Mouse (Mus musculus) megakaryocyte, embryonic 14.5 days (primary cell): Measurements from ENCODE around the gene Olfr297. TPM values are rescaled to one million over a fixed set of nuclear protein-coding genes. Genes with fewer than 3 reads are reported as not detected.

ENCODE experiments used
- H3K27me3 ChIP-seq: replicated peaks from 2 replicates; pipeline ENCODE3; 2012; ENCODE audit warnings: inconsistent platforms
- H3K36me3 ChIP-seq: replicated peaks from 2 replicates; pipeline ENCODE3; 2012; ENCODE audit warnings: low read length, inconsistent platforms, mixed read lengths
- H3K4me1 ChIP-seq: 2 replicates; pipeline ENCODE4 v1.6.1; 2012; ENCODE audit warnings: inconsistent platforms
- H3K4me3 ChIP-seq: replicated peaks from 2 replicates; pipeline ENCODE3; 2012; ENCODE audit warnings: moderate library complexity, mild to moderate bottlenecking, inconsistent platforms
- H3K9me3 ChIP-seq: 2 replicates; pipeline ENCODE4 v1.6.1; 2012; ENCODE audit warnings: inconsistent platforms
- FLI1 ChIP-seq: IDR thresholded peaks from 2 replicates; pipeline ENCODE4 v1.6.1; 2012; ENCODE audit warnings: low read length, inconsistent platforms, mixed read lengths
- GATA1 ChIP-seq: IDR thresholded peaks from 3 replicates; pipeline ENCODE4 v1.6.1; 2012; ENCODE audit warnings: mixed read lengths, low read length, inconsistent platforms, borderline replicate concordance
- polyA plus RNA-seq: library from polyadenylated mRNA; stranded (reverse); fragments of >175 nt; gene quantifications from 2 replicates; pipeline ENCODE4 v1.2.3, GENCODE M21; 2012; ENCODE audit warnings: low replicate concordance; ENCODE audit not compliant: insufficient read depth

Gene Olfr297
- not detected in 2 replicates for polyA plus RNA-seq

DNA sequence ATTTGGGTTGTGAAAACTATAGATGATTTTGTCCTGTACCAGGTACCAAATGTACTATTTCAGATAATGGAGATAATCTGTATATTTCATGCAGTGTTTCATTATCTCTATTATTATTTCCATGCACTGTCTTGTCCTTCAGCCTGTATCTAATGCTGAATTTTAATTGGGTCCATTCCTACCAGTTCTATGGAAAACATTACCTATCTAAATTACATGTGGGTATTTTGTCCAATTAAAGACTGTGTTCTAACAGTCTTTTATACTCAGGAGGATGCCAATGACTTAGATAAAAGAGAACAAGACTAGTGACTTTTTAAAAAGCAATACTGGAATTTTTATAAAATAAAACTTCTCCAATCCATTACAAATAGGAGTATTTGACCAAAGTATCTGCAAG is at the start of gene Olfr297:
TSS of gene Olfr297 (plus strand) at position 301 of the 400 bp plus-strand sequence.
- Histone ChIP-seq H3K27me3 (no peaks in the 10 kb centered on the region), H3K4me3 (no peak within 1 kb of the TSS), H3K4me1 (no peaks in the 10 kb centered on the region), H3K9me3 (no peaks in the 10 kb centered on the region), H3K36me3 (no peaks in the 10 kb centered on the region)
- TF ChIP-seq GATA1 (no peak), FLI1 (no peak)

DNA sequence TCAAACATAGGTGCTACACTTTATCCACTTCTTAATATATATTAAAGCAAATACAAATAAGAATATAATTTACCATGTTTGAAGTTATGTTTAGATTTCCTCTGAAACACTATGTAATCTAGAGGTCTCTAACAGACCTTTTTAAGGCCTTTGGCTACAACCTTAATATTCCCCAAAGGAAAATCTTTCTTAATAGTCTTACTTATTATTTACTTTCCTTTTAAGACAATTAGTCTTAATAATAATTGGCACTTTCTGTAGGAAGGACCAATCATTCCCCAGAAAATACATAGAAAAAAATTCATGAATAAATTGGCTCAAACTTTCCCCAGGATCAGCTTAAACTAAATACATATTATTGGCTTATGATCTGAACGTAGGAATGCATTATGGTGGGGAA is 27.4 kb upstream of the Olfr297 start, which contains the start of gene Olfr298:
TSS of gene Olfr298 (minus strand) at position 101 of the 400 bp plus-strand sequence.
- Histone ChIP-seq H3K9me3 (no peaks in the 10 kb centered on the region), H3K4me3 (no peak within 1 kb of the TSS), H3K36me3 (no peaks in the 10 kb centered on the region), H3K27me3 (no peaks in the 10 kb centered on the region), H3K4me1 (no peaks in the 10 kb centered on the region)
- TF ChIP-seq GATA1: no peak
- TF ChIP-seq FLI1: no peak

Other genes with a start within 250 kb of the Olfr297 start
- not detected in 2 replicates for gene Olfr310, start 242.8 kb upstream of the Olfr297 start, polyA plus RNA-seq
- gene Olfr309, start 206.3 kb upstream of the Olfr297 start, polyA plus RNA-seq: not detected in 2 replicates
- gene Olfr308, start 194.3 kb upstream of the Olfr297 start, polyA plus RNA-seq: not detected in 2 replicates
- not detected in 2 replicates for gene Olfr307, start 182.4 kb upstream of the Olfr297 start, polyA plus RNA-seq
- gene Olfr305, start 153.0 kb upstream of the Olfr297 start, polyA plus RNA-seq: 0.47 TPM in 1 of 2 replicates, not detected in the other
- not detected in 2 replicates for gene Olfr304, start 133.3 kb upstream of the Olfr297 start, polyA plus RNA-seq
- not detected in 2 replicates for gene Olfr303, start 122.2 kb upstream of the Olfr297 start, polyA plus RNA-seq
- gene Olfr301, start 116.1 kb upstream of the Olfr297 start, polyA plus RNA-seq: not detected in 2 replicates
- gene Olfr299, start 60.0 kb upstream of the Olfr297 start, polyA plus RNA-seq: not detected in 2 replicates
- not detected in 2 replicates for gene Olfr298, start 27.5 kb upstream of the Olfr297 start, polyA plus RNA-seq
- gene Olfr295, start 63.9 kb downstream of the Olfr297 start, polyA plus RNA-seq: not detected in 2 replicates
- gene Olfr294, start 96.7 kb downstream of the Olfr297 start, polyA plus RNA-seq: not detected in 2 replicates
- not detected in 2 replicates for gene Olfr293, start 129.1 kb downstream of the Olfr297 start, polyA plus RNA-seq
- gene Olfr292, start 168.4 kb downstream of the Olfr297 start, polyA plus RNA-seq: not detected in 2 replicates